Mouse (Mus musculus) kidney, adult 2 months (tissue): Measurements from ENCODE around the gene Spert.

Experiments
- CTCF ChIP-seq: fragments of 200-500 bp; conservative IDR thresholded peaks from 2 replicates; pipeline ENCODE4 v1.5.1; 2011; ENCODE audit warnings: low read depth, mild to moderate bottlenecking, control low read depth, low read length, moderate library complexity, mixed read lengths; ENCODE audit not compliant: insufficient read depth, insufficient read length
- POLR2A ChIP-seq: fragments of 200-500 bp; IDR thresholded peaks from one replicate; pipeline ENCODE4 v1.6.1; 2011; ENCODE audit warnings: low read depth, low read length, control low read depth

DNA sequence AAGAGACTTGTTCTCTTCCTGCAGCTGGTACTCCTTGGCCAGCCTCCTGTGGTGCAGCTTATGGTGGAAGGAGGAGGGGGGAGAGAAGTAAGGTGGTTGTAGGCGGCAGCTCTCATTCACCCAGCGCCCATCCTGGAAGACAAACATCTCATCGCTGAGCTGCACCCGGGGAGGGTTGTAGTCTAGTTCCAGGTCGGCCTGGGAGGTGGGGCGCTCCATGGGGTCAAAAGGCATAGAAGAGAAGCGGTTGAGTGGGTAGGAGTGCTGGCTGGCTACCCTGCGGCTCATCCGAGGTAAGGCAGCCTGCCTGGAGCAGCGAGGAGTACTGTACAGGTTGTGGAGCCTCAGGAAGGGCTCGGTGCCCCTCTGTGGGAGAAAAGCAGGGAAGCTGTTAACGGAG lies 9.0 kb downstream of the Spert start:
- TF ChIP-seq CTCF (no peak), POLR2A (no peak)
